Mouse (Mus musculus): ENCODE data around the gene Lrrc29.

DNA sequence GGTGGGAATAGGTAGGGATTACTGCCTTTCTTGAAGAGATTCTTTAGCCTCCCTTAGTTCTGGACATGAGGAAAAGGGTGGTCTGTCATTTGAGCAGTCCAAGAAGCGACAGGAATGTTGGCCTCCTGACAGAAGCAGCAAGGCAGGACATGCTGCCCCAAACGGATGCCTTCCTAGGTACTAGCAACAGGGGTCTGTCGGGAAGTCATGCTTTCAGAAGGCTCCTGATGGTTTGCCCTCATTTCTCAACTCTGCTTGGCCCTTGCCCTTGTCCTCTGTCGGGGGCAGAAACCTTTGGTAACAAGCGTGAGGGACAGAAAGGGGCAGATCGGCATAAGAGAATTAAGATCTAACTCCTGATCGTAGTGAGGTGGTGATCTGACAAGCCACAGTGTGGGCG lies 16.0 kb downstream of the Lrrc29 start:
- no peak for TF ChIP-seq CTCF (IDR thresholded peaks at IDR 0.05; ENCODE audit: low read depth)
- no peak for TF ChIP-seq EP300 (optimal IDR thresholded peaks at IDR 0.05)
